Mouse (Mus musculus) mouse embryonic stem cell (cell line): Measurements from ENCODE around the gene Bbs4.

ENCODE experiments used
- in situ Hi-C, 2 experiments: fragments of 300-500 bp; cut with MboI; formaldehyde crosslinking; loops; 1 replicate in 1 of 2; 3 replicates in 1 of 2; pipeline ENCODE4 v1.14.3; 2019 to 2020; ENCODE audit warnings: low sequenced_read_pairs in 2 of 2, low pct_unique_long_range_greater_than_20kb in 1 of 2, mixed read lengths in 1 of 2; ENCODE audit not compliant: unreplicated experiment in 1 of 2

The Bbs4 gene

GRCm38 (mm10) chr9:59310582-59311283, 42.6 kb downstream of the Bbs4 start:
- in situ Hi-C loops, result no loop called here

- in situ Hi-C loops, result no loop called here
These were observed 45.4 kb downstream of the Bbs4 start for GRCm38 (mm10) chr9:59307890-59308289.

GRCm38 (mm10) chr9:59296419-59296818, 56.9 kb downstream of the Bbs4 start:
- in situ Hi-C loops, result no loop called here

- in situ Hi-C loops, result no loop called here
These were observed 60.8 kb downstream of the Bbs4 start for GRCm38 (mm10) chr9:59292493-59292875.

- in situ Hi-C loops, result no loop called here
These were observed 61.4 kb downstream of the Bbs4 start for GRCm38 (mm10) chr9:59291688-59292492.

GRCm38 (mm10) chr9:59290957-59291687, 62.2 kb downstream of the Bbs4 start, which contains the start of gene Adpgk:
Adpgk (plus strand) TSS chr9:59291558.
- in situ Hi-C loops, result no loop called here

- in situ Hi-C loops, result no loop called here
These were observed 63.7 kb downstream of the Bbs4 start for GRCm38 (mm10) chr9:59289529-59290115.

- in situ Hi-C loops, result no loop called here
These were observed 64.5 kb downstream of the Bbs4 start for GRCm38 (mm10) chr9:59288685-59289410.

- in situ Hi-C loops, result no loop called here
These were observed 65.2 kb downstream of the Bbs4 start for GRCm38 (mm10) chr9:59288058-59288457.

- in situ Hi-C loops, result no loop called here
These were observed 67.7 kb downstream of the Bbs4 start for GRCm38 (mm10) chr9:59285614-59286013.

GRCm38 (mm10) chr9:59282683-59282986, 70.7 kb downstream of the Bbs4 start:
- in situ Hi-C loops, result no loop called here

GRCm38 (mm10) chr9:59281871-59282682, 71.2 kb downstream of the Bbs4 start:
- in situ Hi-C loops, result no loop called here

GRCm38 (mm10) chr9:59280888-59281287, 72.4 kb downstream of the Bbs4 start:
- in situ Hi-C loops, result no loop called here

GRCm38 (mm10) chr9:59278694-59279093, 74.6 kb downstream of the Bbs4 start:
- in situ Hi-C loops, result no loop called here

- in situ Hi-C loops, result no loop called here
These were observed 75.1 kb downstream of the Bbs4 start for GRCm38 (mm10) chr9:59278199-59278598.

- in situ Hi-C loops, result no loop called here
These were observed 78.4 kb downstream of the Bbs4 start for GRCm38 (mm10) chr9:59274846-59275455.

- in situ Hi-C loops, result no loop called here
These were observed 80.1 kb downstream of the Bbs4 start for GRCm38 (mm10) chr9:59273199-59273598.
